Mouse (Mus musculus) adipocyte (in vitro differentiated cells): ENCODE results near the gene Rad51b.

Experiments used
- DNase-seq: peaks from one replicate; pipeline ENCODE4 v3.0.0-alpha.2; 2016; ENCODE audit warnings: low spot score

Gene Rad51b

GRCm38 (mm10) chr12:79436892-79437291 lies 139.8 kb downstream of the Rad51b start:
- DNase-seq, result no peak

GRCm38 (mm10) chr12:79437572-79437971 lies 140.5 kb downstream of the Rad51b start:
- DNase-seq, result no peak

GRCm38 (mm10) chr12:79439961-79440360 lies 142.9 kb downstream of the Rad51b start:
- DNase-seq, result no peak

- DNase-seq, result no peak
These were observed 144.3 kb downstream of the Rad51b start for GRCm38 (mm10) chr12:79441210-79442005.

- no peak for DNase-seq
These were observed 145.0 kb downstream of the Rad51b start for GRCm38 (mm10) chr12:79442126-79442525.

GRCm38 (mm10) chr12:79442836-79443390 lies 145.8 kb downstream of the Rad51b start:
- peak; percentile 30 for DNase-seq

GRCm38 (mm10) chr12:79444646-79445045 lies 147.6 kb downstream of the Rad51b start:
- DNase-seq, result no peak

GRCm38 (mm10) chr12:79447039-79447438 lies 150.0 kb downstream of the Rad51b start:
- no peak for DNase-seq

GRCm38 (mm10) chr12:79449817-79450411 lies 152.8 kb downstream of the Rad51b start:
- DNase-seq, result no peak

- peak; percentile 50 for DNase-seq
These were observed 155.8 kb downstream of the Rad51b start for GRCm38 (mm10) chr12:79452882-79453281.

GRCm38 (mm10) chr12:79454017-79454416 lies 156.9 kb downstream of the Rad51b start:
- DNase-seq, result no peak

GRCm38 (mm10) chr12:79455061-79455847 lies 158.2 kb downstream of the Rad51b start:
- DNase-seq, result no peak

- no peak for DNase-seq
These were observed 158.7 kb downstream of the Rad51b start for GRCm38 (mm10) chr12:79455848-79456164.

- no peak for DNase-seq
These were observed 159.2 kb downstream of the Rad51b start for GRCm38 (mm10) chr12:79456251-79456650.

- DNase-seq, result no peak
These were observed 166.3 kb downstream of the Rad51b start for GRCm38 (mm10) chr12:79463371-79463770.

- DNase-seq, result no peak
These were observed 173.0 kb downstream of the Rad51b start for GRCm38 (mm10) chr12:79470113-79470512.

- DNase-seq, result peak; percentile 28
These were observed 174.8 kb downstream of the Rad51b start for GRCm38 (mm10) chr12:79471868-79472267.

- no peak for DNase-seq
These were observed 179.4 kb downstream of the Rad51b start for GRCm38 (mm10) chr12:79476413-79477046.

- DNase-seq, result no peak
These were observed 181.7 kb downstream of the Rad51b start for GRCm38 (mm10) chr12:79478816-79479215.

GRCm38 (mm10) chr12:79485501-79485900 lies 188.4 kb downstream of the Rad51b start:
- DNase-seq, result no peak

GRCm38 (mm10) chr12:79488590-79489242 lies 191.6 kb downstream of the Rad51b start:
- peak; percentile 73 for DNase-seq

- DNase-seq, result no peak
These were observed 193.5 kb downstream of the Rad51b start for GRCm38 (mm10) chr12:79490626-79491025.
